Mouse (Mus musculus) brown adipose tissue, adult 24 weeks (tissue): ENCODE data around the gene Sec24c. TPM values are rescaled to one million over a fixed set of nuclear protein-coding genes. Genes with fewer than 3 reads are reported as not detected.
"Not testable (repeated sequence)": the region's sequence is repeated elsewhere in the genome, so short reads cannot be mapped to it uniquely, and the experiment has no call there.

Experiments
- H3K27ac ChIP-seq: fragments of 200-500 bp; replicated peaks from 2 replicates; pipeline ENCODE4 v1.5.1; 2012; ENCODE audit warnings: low read depth, mild to moderate bottlenecking, low read length
- H3K4me1 ChIP-seq: fragments of 200-500 bp; 2 replicates; pipeline ENCODE4 v1.6.1; 2012; ENCODE audit warnings: low read length, mixed read lengths; ENCODE audit not compliant: control insufficient read depth, insufficient read depth, insufficient read length
- H3K4me3 ChIP-seq: fragments of 200-500 bp; 2 replicates; pipeline ENCODE4 v1.5.1; 2012; ENCODE audit warnings: low read depth, mild to moderate bottlenecking, low read length, moderate library complexity; ENCODE audit not compliant: insufficient read depth
- polyA plus RNA-seq: library from polyadenylated mRNA; stranded (reverse); fragments of >200 nt; gene quantifications from 2 replicates; pipeline ENCODE4 v1.2.4, GENCODE M21; 2012; ENCODE audit not compliant: missing spikeins, insufficient read depth, insufficient read length

Gene Sec24c
- 27.2 and 38.4 TPM in 2 replicates for polyA plus RNA-seq

- Histone ChIP-seq H3K27ac (peak within 1 kb of the TSS; percentile 98), H3K4me3 (peak within 1 kb of the TSS; percentile 83), H3K4me1 (peaks cover 3% of the 10 kb centered on the region; the same call in 1 of the 2 replicates)
Observed at GRCm38 (mm10) chr14:20674064-20674833, at the start of gene Sec24c. Sec24c (plus strand) TSS chr14:20674308.

- Histone ChIP-seq H3K27ac (no peak overlapping the region), H3K4me1 (no peaks in the 10 kb centered on the region), H3K4me3 (no peak overlapping the region)
Observed at GRCm38 (mm10) chr14:20626447-20626846, 47.7 kb upstream of the Sec24c start.

DNA sequence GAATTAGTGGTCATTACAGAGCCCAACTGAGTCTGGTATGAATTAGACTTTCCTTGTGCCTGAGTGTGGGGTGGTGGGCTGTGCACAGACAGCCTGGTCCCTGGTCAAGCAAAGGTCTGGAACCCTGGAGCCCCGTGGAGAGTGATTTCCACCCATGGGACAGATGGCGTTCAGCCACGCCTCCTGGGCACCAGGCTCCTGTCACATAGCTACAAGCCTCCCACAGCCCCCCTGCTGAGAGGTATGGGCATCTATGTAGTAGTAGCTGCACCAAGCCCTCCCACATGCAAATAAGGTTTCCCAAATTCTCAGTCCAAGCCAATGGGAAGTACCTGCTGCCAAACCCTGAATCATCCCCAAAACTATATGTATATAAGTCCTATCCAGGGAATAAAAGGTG is 47.1 kb upstream of the Sec24c start:
- H3K4me3 ChIP-seq: no peak overlapping the region
- no peak overlapping the region for H3K27ac ChIP-seq
- no peaks in the 10 kb centered on the region for H3K4me1 ChIP-seq

DNA sequence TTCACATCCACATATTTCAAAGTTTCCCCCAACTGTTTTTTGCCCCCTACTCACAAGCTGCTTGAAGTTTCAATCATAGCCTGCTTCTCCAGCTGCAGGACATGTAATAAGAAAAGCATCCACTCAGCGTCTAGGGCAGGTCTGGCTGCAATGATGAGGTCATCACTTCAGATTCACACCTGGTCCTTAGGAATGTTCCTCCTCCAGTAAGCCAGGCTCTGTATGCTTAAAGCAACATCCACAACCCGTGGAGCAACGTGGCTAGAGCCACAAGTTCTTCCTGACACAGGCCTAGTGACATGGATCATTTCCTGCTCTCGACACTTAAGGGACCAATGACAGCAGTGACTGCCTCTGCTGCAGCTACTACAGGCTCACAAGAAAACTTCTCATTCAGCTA is 42.9 kb upstream of the Sec24c start:
- Histone ChIP-seq H3K4me1 (no peaks in the 10 kb centered on the region), H3K27ac (no peak overlapping the region), H3K4me3 (no peak overlapping the region)

DNA sequence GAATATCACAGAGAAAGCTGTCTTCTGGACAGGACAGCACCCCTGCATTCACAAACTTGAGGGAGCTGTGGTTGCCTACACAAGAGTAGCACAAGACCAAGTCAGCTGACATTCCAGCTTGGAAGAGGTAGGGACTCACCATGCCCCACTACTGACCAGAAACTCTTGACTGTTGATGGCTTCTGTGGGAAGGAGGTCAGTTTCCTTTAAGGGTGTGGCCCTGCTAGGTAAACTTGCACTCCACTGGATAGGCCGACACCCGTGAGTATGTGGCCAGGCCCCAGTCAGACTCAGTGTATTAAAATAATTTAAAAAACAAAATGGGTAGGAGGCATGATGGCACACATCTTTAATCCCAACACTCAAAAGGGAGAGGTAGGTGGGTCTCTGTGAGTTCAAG is 38.6 kb upstream of the Sec24c start:
- H3K27ac ChIP-seq: no peak overlapping the region
- no peaks in the 10 kb centered on the region for H3K4me1 ChIP-seq
- H3K4me3 ChIP-seq: no peak overlapping the region

- H3K27ac ChIP-seq, H3K4me3 ChIP-seq, H3K4me1 ChIP-seq: not testable (repeated sequence)
Observed at GRCm38 (mm10) chr14:20636968-20637367, 37.1 kb upstream of the Sec24c start.

DNA sequence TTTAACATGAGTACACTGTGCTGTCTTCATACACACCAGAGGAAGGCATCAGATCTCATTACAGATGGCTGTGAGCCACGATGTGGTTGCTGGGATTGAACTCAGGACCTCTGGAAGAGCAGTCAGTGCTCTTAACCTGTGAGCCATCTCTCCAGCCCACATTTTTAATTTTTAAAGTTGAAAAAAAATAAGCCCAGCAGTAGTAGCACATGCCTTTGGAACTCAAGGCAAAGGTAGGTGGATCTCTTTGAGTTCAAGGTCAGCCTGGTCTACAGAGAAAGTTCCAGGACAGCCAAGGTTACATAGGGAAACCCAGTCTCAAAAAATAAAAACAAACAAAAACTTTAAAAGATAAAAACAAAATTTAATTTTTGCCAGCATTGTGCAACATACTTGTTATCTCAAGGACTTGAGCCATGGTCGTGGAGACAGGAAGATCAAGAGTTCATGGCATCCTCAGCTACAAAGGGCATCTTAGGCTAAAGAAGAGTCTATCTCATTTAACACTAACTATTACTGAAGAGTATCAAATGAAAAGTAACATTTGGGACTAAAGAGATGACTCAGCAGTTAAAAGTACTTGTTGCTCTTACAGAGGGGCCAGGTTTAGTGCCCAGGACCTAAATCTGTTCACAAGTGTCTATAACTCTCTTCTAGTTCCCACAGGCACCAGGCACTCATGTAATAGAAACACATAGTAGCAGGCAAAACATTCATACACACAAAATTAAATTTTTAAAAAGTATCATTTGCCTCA is 36.1 kb upstream of the Sec24c start:
- Histone ChIP-seq H3K4me1 (no peaks in the 10 kb centered on the region), H3K27ac (no peak overlapping the region), H3K4me3 (no peak overlapping the region)

GRCm38 (mm10) chr14:20638702-20639101 is 35.4 kb upstream of the Sec24c start:
- no peaks in the 10 kb centered on the region for H3K4me1 ChIP-seq
- no peak overlapping the region for H3K27ac ChIP-seq
- H3K4me3 ChIP-seq: no peak overlapping the region

DNA sequence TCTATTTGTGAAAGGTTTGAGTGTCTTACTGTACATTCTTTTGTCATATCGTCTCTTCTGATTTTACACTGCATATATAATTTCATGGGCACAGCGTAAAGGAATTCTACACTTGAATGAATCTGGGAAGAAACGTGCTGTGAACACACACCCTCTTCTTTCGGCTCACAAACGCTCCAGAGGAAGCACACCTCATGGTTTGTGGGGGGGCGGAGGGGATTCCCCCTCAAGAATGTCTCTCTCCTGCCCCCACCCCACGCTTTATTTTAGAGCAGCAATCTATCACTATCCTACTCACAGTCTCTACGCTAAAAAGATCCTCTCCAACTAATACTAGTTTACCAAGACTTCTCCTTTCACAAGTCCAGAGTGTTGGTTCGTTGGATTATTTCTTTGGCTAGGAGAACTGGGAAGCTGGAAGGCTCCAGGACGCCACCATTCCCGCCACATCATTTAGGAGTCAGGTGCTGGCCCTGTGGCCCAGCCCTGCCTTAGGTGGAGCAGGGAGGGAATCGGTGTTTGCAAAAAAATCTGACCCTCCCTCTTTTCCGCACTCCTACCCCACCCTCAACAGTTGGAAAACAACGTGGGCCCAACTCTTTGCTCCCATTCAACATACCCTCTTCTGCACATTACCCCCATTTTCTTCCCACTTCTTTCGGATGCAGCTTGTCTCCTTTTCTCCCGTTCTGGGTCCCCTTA is 34.0 kb upstream of the Sec24c start:
- Histone ChIP-seq H3K27ac (no peak overlapping the region), H3K4me1 (no peaks in the 10 kb centered on the region), H3K4me3 (peak overlapping the region; percentile 63)

GRCm38 (mm10) chr14:20640644-20641437 is 33.3 kb upstream of the Sec24c start, which contains the start of gene Usp54:
Usp54 (minus strand) TSS chr14:20641063.
- Histone ChIP-seq H3K27ac (peak within 1 kb of the TSS; percentile 94), H3K4me1 (no peaks in the 10 kb centered on the region), H3K4me3 (peak within 1 kb of the TSS; percentile 87)

DNA sequence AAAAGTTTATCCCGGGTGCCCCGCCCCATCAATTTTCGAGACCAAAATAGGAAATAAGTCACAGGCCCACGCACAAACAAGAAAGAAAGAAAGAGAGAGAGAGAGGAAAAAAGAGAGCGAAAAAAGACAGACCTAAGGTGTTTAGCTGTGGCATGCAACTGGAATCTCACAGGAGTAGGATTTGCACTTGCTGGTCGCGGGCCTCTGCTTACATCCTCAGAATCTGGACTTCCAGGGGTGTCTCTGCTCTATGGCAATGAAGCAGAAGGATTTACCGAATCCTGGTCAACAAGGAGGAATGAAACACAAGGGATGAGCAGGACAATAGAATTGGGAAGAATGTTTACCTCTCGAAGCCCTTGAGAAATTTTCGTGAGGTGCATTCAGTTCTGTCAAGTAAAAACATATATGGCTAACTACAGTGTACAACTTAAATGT is 32.7 kb upstream of the Sec24c start:
- peak overlapping the region; percentile 87 for H3K4me3 ChIP-seq
- H3K4me1 ChIP-seq: no peaks in the 10 kb centered on the region
- H3K27ac ChIP-seq: peak overlapping the region; percentile 94

DNA sequence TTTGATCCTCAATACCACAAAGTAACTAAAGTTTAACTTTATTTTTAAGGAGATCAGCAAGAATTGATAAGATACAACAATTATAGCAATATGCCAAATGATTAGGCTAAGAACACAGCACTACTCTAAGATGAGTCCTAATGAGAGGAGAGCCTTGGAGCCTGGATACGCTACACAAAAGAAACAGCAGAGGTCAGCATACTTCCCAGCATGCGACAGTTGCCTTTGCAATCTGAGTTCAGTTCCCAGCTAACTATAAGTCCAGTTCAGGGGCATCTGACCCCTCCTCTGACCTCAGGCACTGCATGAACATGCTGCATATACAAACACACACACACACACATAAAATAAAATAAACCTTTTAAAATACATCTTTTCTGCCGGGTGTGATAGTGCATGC is 28.6 kb upstream of the Sec24c start:
- Histone ChIP-seq H3K27ac (no peak overlapping the region), H3K4me3 (no peak overlapping the region), H3K4me1 (no peaks in the 10 kb centered on the region)

- Histone ChIP-seq H3K4me1 (no peaks in the 10 kb centered on the region), H3K27ac (no peak overlapping the region), H3K4me3 (no peak overlapping the region)
Observed at GRCm38 (mm10) chr14:20646381-20646780, 27.7 kb upstream of the Sec24c start.

- H3K4me1 ChIP-seq: peaks cover 2% of the 10 kb centered on the region
- no peak overlapping the region for H3K27ac ChIP-seq
- H3K4me3 ChIP-seq: no peak overlapping the region
Observed at GRCm38 (mm10) chr14:20651000-20651399, 23.1 kb upstream of the Sec24c start.
